Mouse (Mus musculus): Measurements from ENCODE around the gene Grcc10. TPM values are rescaled to one million over a fixed set of nuclear protein-coding genes. Genes with fewer than 3 reads are reported as not detected.
A peak's percentile ranks its signal among the peaks of the same experiment; 100 is the strongest.

Gene Grcc10
- polyA plus RNA-seq, 1 experiment: 143 TPM

DNA sequence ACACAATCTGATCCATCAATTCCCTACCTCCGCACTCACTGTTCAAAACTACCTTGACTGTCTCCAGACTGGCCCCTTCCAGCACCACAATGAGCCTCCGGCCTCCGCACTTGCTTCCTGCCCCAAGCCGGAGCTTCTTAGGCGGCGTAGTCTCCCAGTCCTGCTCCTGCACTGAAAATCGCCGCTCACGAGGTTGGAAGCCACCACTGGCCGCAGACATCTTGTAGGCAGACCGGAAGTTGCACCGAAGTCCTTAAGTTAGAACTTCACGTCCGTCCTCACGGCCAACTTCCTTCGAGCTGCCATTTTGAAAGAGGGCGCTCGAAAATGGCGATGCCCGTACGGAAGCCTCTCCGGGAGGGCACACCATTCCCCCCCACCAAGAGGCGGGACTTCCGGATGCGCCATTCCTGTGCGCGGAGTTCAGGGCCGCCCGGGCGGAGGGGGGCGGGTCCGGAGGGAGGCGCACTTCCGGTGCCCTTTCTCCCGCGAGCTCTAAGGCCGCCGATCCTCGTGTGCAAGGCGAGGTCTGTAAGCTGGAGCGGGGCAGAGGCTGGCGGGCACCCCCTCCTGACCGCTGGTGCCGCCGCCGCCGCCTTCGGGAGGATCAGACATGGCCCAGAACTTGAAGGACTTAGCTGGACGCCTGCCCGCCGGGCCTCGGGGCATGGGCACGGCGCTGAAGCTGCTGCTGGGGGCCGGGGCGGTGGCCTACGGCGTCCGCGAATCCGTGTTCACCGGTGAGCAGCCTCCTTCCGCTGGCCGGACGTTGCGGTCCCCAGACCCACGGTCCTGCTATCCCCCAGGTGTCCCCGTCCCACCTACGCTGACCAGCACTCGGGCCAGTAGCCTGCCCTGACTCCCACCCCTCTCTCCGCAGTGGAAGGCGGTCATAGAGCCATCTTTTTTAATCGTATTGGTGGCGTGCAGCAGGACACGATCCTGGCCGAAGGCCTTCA is 29.1 kb downstream of the Grcc10 start, which contains the start of the genes Emg1 and Phb2:
Gene Emg1 (minus strand): TSS at position 355 of the 959 bp plus-strand sequence.
Gene Phb2 (plus strand): TSS at position 513 of the 959 bp plus-strand sequence.
- Histone ChIP-seq H3K4me3 (ENCODE audit: low read depth, low read length) (peak within 1 kb of the TSS; percentile 97), H3K27me3 (ENCODE audit: control insufficient read depth, insufficient read depth, low read length) (no peaks in the 10 kb centered on the region), H3K27ac (ENCODE audit: insufficient read depth, low read depth, low read length) (peak within 1 kb of the TSS; percentile 81), H3K4me1 (ENCODE audit: control insufficient read depth, insufficient read depth, insufficient read length, low read length) (peaks cover 23% of the 10 kb centered on the region), H3K36me3 (ENCODE audit: control insufficient read depth, insufficient read depth, low read length) (peaks cover 31% of the 10 kb centered on the region)
- TF ChIP-seq CTCF (IDR thresholded peaks at IDR 0.05; ENCODE audit: extremely low read depth, insufficient read length, insufficient replicate concordance, low read depth, low read length): no peak
- TF ChIP-seq POLR2A (IDR thresholded peaks at IDR 0.05; ENCODE audit: low read depth, low read length): peak; percentile 45; the same call in 1 of the 2 replicates
- under 1% methylated on average over 76 of the region's 76 CpGs for WGBS

DNA sequence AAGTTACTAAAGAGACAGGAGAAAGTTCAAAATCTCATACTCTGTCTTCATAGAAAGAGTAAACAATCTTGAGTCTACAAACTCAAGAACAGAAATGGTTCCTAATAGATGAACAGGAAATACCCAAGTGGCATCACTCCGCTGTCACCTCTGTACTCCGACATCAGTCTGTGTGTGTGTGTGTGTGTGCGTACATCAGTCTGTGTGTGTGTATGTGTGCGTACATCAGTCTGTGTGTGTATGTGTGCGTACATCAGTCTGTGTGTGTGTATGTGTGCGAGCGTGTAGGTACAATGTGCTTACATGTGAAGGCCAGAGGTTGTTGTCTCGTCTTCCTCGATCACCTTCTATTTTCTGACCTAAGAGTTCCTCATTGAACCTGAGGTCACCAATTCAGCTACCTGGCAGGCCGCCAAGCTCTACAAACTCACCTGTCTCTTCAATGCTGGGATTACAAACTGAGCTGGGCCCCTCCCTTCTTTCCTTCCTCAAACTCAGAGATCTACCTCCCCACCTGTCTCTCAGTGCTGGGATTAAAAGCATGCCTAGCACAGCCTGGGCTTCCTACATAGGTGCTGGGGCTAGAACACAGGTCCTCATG is 32.8 kb downstream of the Grcc10 start:
- WGBS: 52% methylated on average over 10 of the region's 10 CpGs
- no peak overlapping the region for H3K4me3 ChIP-seq (ENCODE audit: low read depth, low read length)
- TF ChIP-seq POLR2A (IDR thresholded peaks at IDR 0.05; ENCODE audit: low read depth, low read length) (no peak), CTCF (IDR thresholded peaks at IDR 0.05; ENCODE audit: extremely low read depth, insufficient read length, insufficient replicate concordance, low read depth, low read length) (no peak)
- H3K27me3 ChIP-seq (ENCODE audit: control insufficient read depth, insufficient read depth, low read length): no peaks in the 10 kb centered on the region
- H3K4me1 ChIP-seq (ENCODE audit: control insufficient read depth, insufficient read depth, insufficient read length, low read length): peaks cover 11% of the 10 kb centered on the region
- peak overlapping the region; percentile 27 for H3K27ac ChIP-seq (ENCODE audit: insufficient read depth, low read depth, low read length)
- peaks cover 28% of the 10 kb centered on the region for H3K36me3 ChIP-seq (ENCODE audit: control insufficient read depth, insufficient read depth, low read length)

DNA sequence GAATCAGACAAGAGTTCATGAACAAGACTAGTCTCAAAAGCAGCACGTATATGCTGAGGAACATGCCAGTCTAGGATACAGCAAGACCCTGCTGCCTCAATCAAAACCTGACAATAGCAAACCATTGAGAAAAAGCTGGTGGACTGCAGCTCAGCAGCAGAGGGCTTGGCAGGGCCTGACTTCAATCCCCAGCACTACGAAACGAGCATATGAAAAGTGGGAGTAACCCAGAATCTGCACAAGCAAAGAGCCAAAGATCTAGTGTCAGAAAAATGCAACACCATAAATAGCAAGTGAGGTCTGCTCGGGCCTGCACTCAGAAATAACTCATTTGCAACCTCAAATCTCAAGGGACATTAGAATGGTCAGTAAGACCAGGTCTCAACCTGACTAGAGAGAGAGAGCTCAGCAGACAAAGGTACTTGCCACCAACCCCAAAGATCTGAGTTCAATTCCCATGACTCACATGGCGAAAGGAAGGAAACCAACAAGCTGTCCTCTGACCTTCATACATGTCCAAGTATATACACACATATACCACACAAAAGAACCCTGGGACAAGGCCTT is 35.0 kb downstream of the Grcc10 start:
- Histone ChIP-seq H3K4me1 (ENCODE audit: control insufficient read depth, insufficient read depth, insufficient read length, low read length) (peaks cover 8% of the 10 kb centered on the region), H3K27me3 (ENCODE audit: control insufficient read depth, insufficient read depth, low read length) (no peaks in the 10 kb centered on the region), H3K27ac (ENCODE audit: insufficient read depth, low read depth, low read length) (no peak overlapping the region), H3K4me3 (ENCODE audit: low read depth, low read length) (no peak overlapping the region), H3K36me3 (ENCODE audit: control insufficient read depth, insufficient read depth, low read length) (peaks cover 50% of the 10 kb centered on the region)
- 75% methylated on average over 5 of the region's 5 CpGs for WGBS
- TF ChIP-seq POLR2A (IDR thresholded peaks at IDR 0.05; ENCODE audit: low read depth, low read length) (no peak), CTCF (IDR thresholded peaks at IDR 0.05; ENCODE audit: extremely low read depth, insufficient read length, insufficient replicate concordance, low read depth, low read length) (no peak)

DNA sequence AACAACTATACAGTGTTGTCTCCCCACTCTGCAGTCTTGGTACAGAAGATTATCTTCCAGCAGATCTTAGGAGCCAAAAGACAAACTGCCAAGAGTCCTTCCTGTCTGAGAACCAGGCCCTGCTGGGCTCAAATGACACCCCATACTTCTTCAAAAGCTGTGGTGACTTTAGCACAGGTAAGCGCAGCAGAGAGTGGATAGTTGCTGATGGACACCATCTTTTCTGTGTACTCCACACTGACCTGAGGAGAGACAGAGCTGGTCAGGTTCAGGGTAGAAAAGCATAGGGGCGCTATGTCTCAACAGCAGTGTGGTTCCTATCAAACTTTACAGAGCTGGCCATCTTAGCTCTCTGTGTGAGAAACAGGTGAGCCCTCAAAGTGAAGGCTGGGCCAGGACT is 36.8 kb downstream of the Grcc10 start:
- Histone ChIP-seq H3K27me3 (ENCODE audit: control insufficient read depth, insufficient read depth, low read length) (no peaks in the 10 kb centered on the region), H3K4me1 (ENCODE audit: control insufficient read depth, insufficient read depth, insufficient read length, low read length) (peaks cover 17% of the 10 kb centered on the region), H3K27ac (ENCODE audit: insufficient read depth, low read depth, low read length) (no peak overlapping the region), H3K36me3 (ENCODE audit: control insufficient read depth, insufficient read depth, low read length) (peaks cover 62% of the 10 kb centered on the region), H3K4me3 (ENCODE audit: low read depth, low read length) (no peak overlapping the region)
- TF ChIP-seq POLR2A (IDR thresholded peaks at IDR 0.05; ENCODE audit: low read depth, low read length): no peak
- TF ChIP-seq CTCF (IDR thresholded peaks at IDR 0.05; ENCODE audit: extremely low read depth, insufficient read length, insufficient replicate concordance, low read depth, low read length): no peak
- 99% methylated on average over 2 of the region's 2 CpGs for WGBS

DNA sequence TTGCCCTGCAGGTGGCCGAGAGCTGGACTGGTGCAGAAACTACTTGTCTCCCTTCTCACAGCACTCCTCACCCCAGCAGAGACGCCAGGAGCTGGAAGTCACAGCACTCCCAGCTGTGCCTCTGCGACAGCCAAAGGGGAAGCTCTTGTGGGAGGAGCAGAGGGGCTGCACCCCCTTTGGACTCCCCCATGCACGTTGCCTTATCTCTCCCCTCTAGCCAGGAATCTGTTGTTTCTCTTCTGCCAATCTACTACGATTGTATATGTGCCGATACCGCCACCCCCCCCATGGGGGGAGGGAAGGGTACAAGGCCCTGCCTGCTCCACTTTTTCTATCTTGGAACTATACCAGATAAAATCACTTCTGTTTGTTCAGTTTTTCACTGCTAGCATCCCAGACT is 37.4 kb downstream of the Grcc10 start:
- TF ChIP-seq POLR2A (IDR thresholded peaks at IDR 0.05; ENCODE audit: low read depth, low read length): no peak
- 63% methylated on average over 7 of the region's 7 CpGs for WGBS
- H3K27me3 ChIP-seq (ENCODE audit: control insufficient read depth, insufficient read depth, low read length): no peaks in the 10 kb centered on the region
- H3K27ac ChIP-seq (ENCODE audit: insufficient read depth, low read depth, low read length): no peak overlapping the region
- no peak overlapping the region for H3K4me3 ChIP-seq (ENCODE audit: low read depth, low read length)
- peaks cover 21% of the 10 kb centered on the region for H3K4me1 ChIP-seq (ENCODE audit: control insufficient read depth, insufficient read depth, insufficient read length, low read length)
- H3K36me3 ChIP-seq (ENCODE audit: control insufficient read depth, insufficient read depth, low read length): peaks cover 68% of the 10 kb centered on the region

GRCm38 (mm10) chr6:124702784-124703103 is 38.4 kb downstream of the Grcc10 start:
- Histone ChIP-seq H3K4me3 (ENCODE audit: low read depth, low read length) (no peak overlapping the region), H3K4me1 (ENCODE audit: control insufficient read depth, insufficient read depth, insufficient read length, low read length) (peaks cover 15% of the 10 kb centered on the region), H3K27ac (ENCODE audit: insufficient read depth, low read depth, low read length) (no peak overlapping the region), H3K36me3 (ENCODE audit: control insufficient read depth, insufficient read depth, low read length) (peaks cover 69% of the 10 kb centered on the region), H3K27me3 (ENCODE audit: control insufficient read depth, insufficient read depth, low read length) (no peaks in the 10 kb centered on the region)
- no peak for TF ChIP-seq POLR2A (IDR thresholded peaks at IDR 0.05; ENCODE audit: low read depth, low read length)
- TF ChIP-seq CTCF (IDR thresholded peaks at IDR 0.05; ENCODE audit: extremely low read depth, insufficient read length, insufficient replicate concordance, low read depth, low read length): peak; percentile 76; the same call in 1 of the 2 replicates
- WGBS: 56% methylated on average over 3 of the region's 3 CpGs
